8 mouse cellular contexts compared by ENCODE assay signal in the genomic region with DNA sequence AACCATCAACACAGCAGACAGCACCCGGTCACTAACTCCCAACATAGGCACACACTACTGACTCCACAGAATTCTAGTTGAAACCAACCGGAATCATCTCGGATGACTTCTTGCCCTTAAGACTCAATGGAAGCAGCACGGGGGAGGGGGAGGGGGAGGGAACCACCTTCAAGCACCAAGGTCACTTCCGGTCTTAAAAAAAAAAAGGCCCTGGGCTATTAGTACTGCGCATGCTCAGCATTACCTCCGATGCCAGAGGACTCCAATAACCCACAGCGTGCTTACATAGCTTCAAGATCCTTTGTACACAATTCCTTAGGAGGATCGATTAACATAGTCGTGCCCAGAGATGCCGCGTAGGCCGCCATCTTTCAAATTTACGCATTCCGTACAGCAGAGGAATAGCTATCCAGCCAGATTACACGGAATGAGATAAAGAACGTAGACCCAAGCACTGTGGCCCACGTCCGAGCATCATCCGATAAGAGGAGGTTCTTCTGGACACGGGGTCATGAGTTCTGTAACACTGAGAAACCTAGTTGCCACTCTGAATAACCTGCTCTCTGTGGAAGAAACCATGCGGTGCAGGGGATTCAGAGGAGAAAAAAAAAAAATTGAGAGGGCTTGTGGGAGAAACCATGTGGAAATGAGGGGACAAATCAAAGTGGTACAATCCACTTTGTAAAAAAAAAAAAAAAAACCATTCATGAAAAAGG. TPM values are rescaled to one million over a fixed set of nuclear protein-coding genes. Genes with fewer than 3 reads are reported as not detected.
DNase-seq lines count a peak whose midpoint lies in the region; ATAC-seq and TF ChIP-seq lines count a peak whose summit lies in the region.

A gene (minus strand): TSS at position 607 of the 716 bp plus-strand sequence.

- H3K9me3 ChIP-seq in heart, embryonic 14.5 days (ENCODE audit: control insufficient read depth, low read length), result no peaks in the 10 kb centered on the region
- no peaks in the 10 kb centered on the region for H3K9me3 ChIP-seq in liver, embryonic 13.5 days (replicated peaks)
- H3K9me3 ChIP-seq in neural tube, embryonic 11.5 days (ENCODE audit: control insufficient read depth, low read length), result no peaks in the 10 kb centered on the region
- H3K9me3 ChIP-seq in stomach, postnatal 0 days (ENCODE audit: control insufficient read depth, low read length), result no peaks in the 10 kb centered on the region

- peaks cover 23% of the 10 kb centered on the region for H3K36me3 ChIP-seq in heart, embryonic 14.5 days (ENCODE audit: control insufficient read depth, insufficient read depth, low read length)
- H3K36me3 ChIP-seq in liver, embryonic 13.5 days, result peaks cover 13% of the 10 kb centered on the region
- no peaks in the 10 kb centered on the region; the same call in 1 of the 2 replicates for H3K36me3 ChIP-seq in neural tube, embryonic 11.5 days (ENCODE audit: control insufficient read depth, insufficient read depth, low read length)
- H3K36me3 ChIP-seq in stomach, postnatal 0 days (ENCODE audit: control insufficient read depth, insufficient read depth, low read length), result no peaks in the 10 kb centered on the region

- peak within 1 kb of the TSS; percentile 66 to 96 for H3K4me3 ChIP-seq in heart, embryonic 14.5 days (ENCODE audit: control insufficient read depth in 1 of 2, insufficient read depth in 1 of 2, low read depth in 1 of 2, low read length in 2 of 2)
- H3K4me3 ChIP-seq in liver, embryonic 13.5 days (replicated peaks), result peak within 1 kb of the TSS; percentile 70
- H3K4me3 ChIP-seq in neural tube, embryonic 11.5 days (ENCODE audit: low read depth, low read length), result peak within 1 kb of the TSS; percentile 54
- H3K4me3 ChIP-seq in stomach, postnatal 0 days (ENCODE audit: low read depth, low read length), result peak within 1 kb of the TSS; percentile 59

- peaks cover 0 to 15% of the 10 kb centered on the region in 2 experiments; a peak in 3 of 4 replicates for H3K4me1 ChIP-seq in heart, embryonic 14.5 days (ENCODE audit: control insufficient read depth in 2 of 2, insufficient read depth in 2 of 2, low read length in 2 of 2)
- H3K4me1 ChIP-seq in liver, embryonic 13.5 days (replicated peaks), result peaks cover 17% of the 10 kb centered on the region
- peaks cover 4% of the 10 kb centered on the region; the same call in 1 of the 2 replicates for H3K4me1 ChIP-seq in neural tube, embryonic 11.5 days (ENCODE audit: control insufficient read depth, insufficient read depth, low read length)
- 0 out of 2 replicates have a peak, but pooled peaks cover 4% of the 10 kb centered on the region for H3K4me1 ChIP-seq in stomach, postnatal 0 days (replicated peaks; ENCODE audit: control insufficient read depth, insufficient read depth)

- peak; percentile 35 to 50 for DNase-seq in CD8-positive naive resting alpha-beta T cell, adult 2 months (ENCODE audit: low read depth in 2 of 2, low spot score in 2 of 2)
- DNase-seq in c-Kit-negative CD71-positive TER-119-positive erythroid progenitor cells, embryonic 14.5 days (ENCODE audit: low read depth, low spot score), result peak; percentile 40
- peak; percentile 86 for DNase-seq in fibroblast of lung, adult 2 months (ENCODE audit: low read depth)
- peak; percentile 83 for DNase-seq in kidney, postnatal 14 days
- DNase-seq in liver, embryonic 13.5 days, result peak; percentile 63
- peak; percentile 89 for DNase-seq in neural tube, embryonic 11.5 days (ENCODE audit: low spot score)
- peak; percentile 83 for DNase-seq in stomach, postnatal 0 days (ENCODE audit: low spot score)

- peak; percentile 61 for ATAC-seq in heart, embryonic 14.5 days (ENCODE audit: insufficient number of reproducible peaks, insufficient read depth, low FRiP score, low read depth)
- ATAC-seq in liver, embryonic 13.5 days (ENCODE audit: low read depth), result peak; percentile 78
- peak; percentile 69 for ATAC-seq in neural tube, embryonic 11.5 days (ENCODE audit: insufficient read depth, low FRiP score, low TSS enrichment)
- ATAC-seq in stomach, postnatal 0 days (ENCODE audit: low FRiP score, low TSS enrichment), result peak; percentile 88

- no peaks in the 10 kb centered on the region for H3K27me3 ChIP-seq in heart, embryonic 14.5 days (ENCODE audit: control insufficient read depth, insufficient read depth, low read length)
- H3K27me3 ChIP-seq in liver, embryonic 13.5 days, result no peaks in the 10 kb centered on the region
- H3K27me3 ChIP-seq in neural tube, embryonic 11.5 days (ENCODE audit: control insufficient read depth, insufficient read depth, low read length), result no peaks in the 10 kb centered on the region
- H3K27me3 ChIP-seq in stomach, postnatal 0 days (ENCODE audit: control insufficient read depth, insufficient read depth, low read length), result no peaks in the 10 kb centered on the region

- under 1% methylated on average over 22 of the region's 22 CpGs for WGBS in heart, embryonic 14.5 days
- under 1% methylated on average over 22 of the region's 22 CpGs for WGBS in liver, embryonic 13.5 days (ENCODE audit: insufficient replicate concordance)
- under 1% methylated on average over 22 of the region's 22 CpGs for WGBS in neural tube, embryonic 11.5 days
- under 1% methylated on average over 22 of the region's 22 CpGs for WGBS in stomach, postnatal 0 days

- TF ChIP-seq CTCF in stomach, postnatal 0 days (IDR thresholded peaks at IDR 0.05; ENCODE audit: low read depth), result no peak

- TF ChIP-seq EP300 in stomach, postnatal 0 days (optimal IDR thresholded peaks at IDR 0.05), result no peak

- peak within 1 kb of the TSS; percentile 77 for H3K4me2 ChIP-seq in heart, embryonic 14.5 days (ENCODE audit: low read length)
- peak within 1 kb of the TSS; percentile 75 for H3K4me2 ChIP-seq in liver, embryonic 13.5 days
- peak within 1 kb of the TSS; percentile 70 for H3K4me2 ChIP-seq in neural tube, embryonic 11.5 days (ENCODE audit: low read depth)
- peak within 1 kb of the TSS; percentile 66 for H3K4me2 ChIP-seq in stomach, postnatal 0 days (replicated peaks; ENCODE audit: low read depth)

- peak within 1 kb of the TSS; percentile 97 to 99 for H3K27ac ChIP-seq in heart, embryonic 14.5 days (replicated peaks in 1 of 2; ENCODE audit: control insufficient read depth in 1 of 2, insufficient read depth in 1 of 2, low read depth in 2 of 2, low read length in 2 of 2)
- peak within 1 kb of the TSS; percentile 81 for H3K27ac ChIP-seq in liver, embryonic 13.5 days
- peak within 1 kb of the TSS; percentile 93 for H3K27ac ChIP-seq in neural tube, embryonic 11.5 days (ENCODE audit: low read depth, low read length)
- H3K27ac ChIP-seq in stomach, postnatal 0 days (replicated peaks), result peak within 1 kb of the TSS; percentile 93

- H3K9ac ChIP-seq in heart, embryonic 14.5 days (ENCODE audit: low read length), result peak within 1 kb of the TSS; percentile 79
- peak within 1 kb of the TSS; percentile 75 for H3K9ac ChIP-seq in liver, embryonic 13.5 days
- peak within 1 kb of the TSS; percentile 60 for H3K9ac ChIP-seq in neural tube, embryonic 11.5 days (ENCODE audit: low read length)
- H3K9ac ChIP-seq in stomach, postnatal 0 days (ENCODE audit: low read length), result peak within 1 kb of the TSS; percentile 67

RNA-seq across cellular contexts. Expression of the gene that starts here (rescaled TPM):
- 8.7 and 9.2 TPM in 2 replicates for polyA plus RNA-seq in heart, embryonic 14.5 days (2014; fragmentation: Nextera tagmentation; extraction: Ambion mirVana)
- polyA plus RNA-seq in liver, embryonic 13.5 days (2015; fragmentation: Nextera tagmentation; extraction: Ambion mirVana), result 1.9 and 2.3 TPM in 2 replicates
- polyA plus RNA-seq in neural tube, embryonic 11.5 days (2014; fragmentation: Nextera tagmentation; extraction: Ambion mirVana), result 14.4 and 15.0 TPM in 2 replicates
- 2.9 and 3.4 TPM in 2 replicates for polyA plus RNA-seq in stomach, postnatal 0 days (2015; fragmentation: Nextera tagmentation; extraction: Ambion mirVana)

Comparison
In these comparisons a context has a peak if more than half of its experiments do, and no peak if none do; other contexts are left out.
1. Peak in every context shown above with its lines: DNase-seq, ATAC-seq, H3K4me3 ChIP-seq and H3K27ac ChIP-seq.